Mouse (Mus musculus): ENCODE results near the gene Sox8. TPM values are rescaled to one million over a fixed set of nuclear protein-coding genes. Genes with fewer than 3 reads are reported as not detected.

Sox8 gene
- 10 to 100 TPM; 47.4 to 54.5 (median 52.1) TPM for total RNA-seq (2022)

DNA sequence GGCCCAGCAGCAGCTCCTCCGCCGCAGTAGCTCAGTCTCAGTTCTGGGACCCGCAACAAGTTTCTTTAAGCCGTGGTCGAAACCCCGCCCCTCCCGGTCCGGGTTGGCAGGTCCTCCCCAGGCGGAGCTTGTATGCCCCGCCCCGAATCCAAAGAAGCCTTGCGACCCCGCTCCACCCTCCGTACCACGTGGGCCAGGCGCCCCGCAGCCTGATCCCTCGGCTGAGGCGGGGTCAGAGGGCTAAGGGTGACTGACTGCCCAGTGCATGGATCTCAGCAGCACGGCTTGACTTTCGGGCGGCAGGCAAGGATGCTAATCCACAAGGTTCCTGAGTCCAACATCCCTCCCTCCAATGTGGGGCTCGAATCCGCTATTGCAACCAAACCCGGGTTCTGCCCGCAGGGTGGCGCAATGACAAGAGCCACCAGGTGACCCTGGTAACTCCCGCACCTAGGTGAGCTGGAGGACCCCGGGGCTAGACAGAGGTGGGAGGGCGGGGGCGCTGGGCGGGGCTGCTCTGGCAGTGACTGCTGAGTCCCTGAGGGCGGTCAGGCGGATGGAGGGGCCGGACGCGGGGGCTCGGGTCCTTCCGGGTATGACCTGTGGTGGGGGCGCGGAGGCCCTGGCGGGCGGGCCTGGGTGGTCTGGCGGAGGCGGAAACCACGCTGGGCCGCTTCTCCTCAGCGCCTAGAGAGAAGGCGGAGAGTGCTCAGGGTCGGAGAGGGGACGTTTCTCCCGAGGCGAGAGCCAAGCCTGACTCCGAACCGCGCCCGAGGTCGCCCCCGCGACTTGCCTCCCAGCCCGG is at the start of gene Sox8:
Gene Sox8 (minus strand): TSS at position 39 of the 805 bp plus-strand sequence.
- DNase-seq (ENCODE audit: low spot score in 2 of 2), result peak; percentile 92 to 93

- no peak for DNase-seq (ENCODE audit: low spot score in 2 of 2)
These were observed 48.1 kb upstream of the Sox8 start for GRCm38 (mm10) chr17:25618508-25619056.

DNA sequence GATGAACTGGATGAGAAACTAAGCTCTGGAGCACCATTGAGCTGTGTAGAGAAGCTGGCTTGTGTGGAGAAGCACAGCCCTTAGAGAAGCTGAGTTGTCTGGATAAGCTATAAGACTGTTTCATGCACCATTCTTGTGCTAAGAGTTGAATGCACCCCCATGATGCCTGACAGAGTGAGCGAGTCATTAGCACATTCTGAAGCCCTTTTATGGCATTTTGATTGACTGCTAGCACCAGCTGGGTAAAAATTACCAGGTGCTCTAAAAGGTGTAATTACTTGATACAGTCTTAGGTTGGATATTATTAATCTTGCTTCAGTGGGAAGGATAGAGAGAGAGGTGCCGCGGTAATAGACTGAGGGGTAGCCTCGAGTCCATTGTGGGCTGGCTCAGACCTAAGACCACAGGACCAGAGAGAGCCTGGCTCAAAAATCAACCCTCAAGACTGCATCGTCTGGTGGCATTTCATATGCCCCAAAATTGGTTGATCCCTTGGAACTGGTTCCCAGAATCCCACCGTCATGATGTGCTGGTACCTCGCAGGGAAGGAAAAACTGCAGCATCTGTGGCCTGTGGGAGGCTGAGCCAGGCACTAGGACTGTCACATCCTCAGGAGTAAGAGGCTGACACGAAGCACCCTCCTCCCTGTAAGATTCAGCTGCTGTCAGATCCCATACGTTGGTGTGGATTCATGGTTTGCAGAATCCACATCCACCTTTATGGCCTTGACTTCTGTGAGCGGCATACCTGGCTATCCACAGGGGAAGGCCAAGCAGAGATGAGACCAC is 44.4 kb upstream of the Sox8 start:
- no peak for DNase-seq (ENCODE audit: low spot score in 2 of 2)

DNA sequence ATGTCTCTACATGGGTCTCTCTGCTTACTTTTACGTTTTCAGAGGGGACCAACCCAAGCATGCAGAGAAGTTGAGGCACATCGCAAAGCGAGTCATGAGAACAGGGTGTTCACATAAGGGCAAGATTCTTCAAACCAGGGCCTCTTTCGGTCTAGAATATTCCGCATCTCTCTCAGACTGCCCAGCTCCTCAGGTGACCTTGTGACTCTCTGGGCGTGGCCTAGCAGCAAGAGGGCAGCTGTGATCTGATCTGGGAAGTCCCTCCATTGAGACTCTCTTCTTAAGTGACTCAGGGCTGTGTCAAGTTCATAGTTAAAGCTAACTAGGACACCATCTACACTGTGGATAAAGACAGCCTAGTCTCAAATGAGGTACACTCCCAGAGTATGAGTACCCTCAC is 42.8 kb upstream of the Sox8 start:
- no peak for DNase-seq (ENCODE audit: low spot score in 2 of 2)

GRCm38 (mm10) chr17:25612537-25612936 is 42.1 kb upstream of the Sox8 start:
- no peak for DNase-seq (ENCODE audit: low spot score in 2 of 2)

GRCm38 (mm10) chr17:25610151-25610550 is 39.7 kb upstream of the Sox8 start:
- DNase-seq (ENCODE audit: low spot score in 2 of 2), result no peak

GRCm38 (mm10) chr17:25609506-25609828 is 39.0 kb upstream of the Sox8 start:
- no peak for DNase-seq (ENCODE audit: low spot score in 2 of 2)

DNA sequence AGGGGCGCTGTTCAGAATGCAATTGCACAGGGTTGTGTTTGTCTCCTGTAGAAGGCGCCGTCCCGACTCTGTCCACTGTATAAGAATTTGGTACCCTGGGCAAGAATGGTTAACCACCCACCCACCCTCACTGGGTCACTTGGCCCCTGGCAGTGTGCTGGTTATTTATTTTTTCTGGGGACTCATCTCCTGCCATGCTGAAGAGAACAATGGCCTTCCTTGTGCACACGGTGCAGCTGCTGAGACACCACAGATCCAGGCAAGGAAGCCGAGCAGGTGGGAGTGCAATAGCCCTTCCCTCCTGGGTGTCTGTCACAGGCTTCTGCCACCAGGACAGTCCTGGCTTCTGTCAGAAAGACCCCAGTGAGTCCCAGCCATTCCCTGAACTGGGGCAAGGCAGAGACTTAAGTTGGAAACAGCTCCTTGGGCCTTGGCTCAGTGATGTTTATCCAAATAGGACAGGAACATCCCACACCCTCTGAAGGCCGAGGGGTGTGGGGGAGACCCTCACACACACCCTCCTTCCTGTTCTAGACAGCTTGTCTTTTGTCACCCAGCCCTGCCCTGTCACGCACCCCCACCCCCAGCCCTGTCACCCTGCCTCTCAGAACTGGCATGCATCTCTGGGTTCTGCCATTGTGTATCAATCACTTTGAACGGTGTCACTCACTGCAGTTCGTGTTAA is 38.5 kb upstream of the Sox8 start:
- DNase-seq (ENCODE audit: low spot score in 2 of 2), result no peak

- no peak for DNase-seq (ENCODE audit: low spot score in 2 of 2)
These were observed 37.8 kb upstream of the Sox8 start for GRCm38 (mm10) chr17:25608137-25608785.

GRCm38 (mm10) chr17:25604234-25604633 is 33.7 kb upstream of the Sox8 start:
- no peak for DNase-seq (ENCODE audit: low spot score in 2 of 2)

GRCm38 (mm10) chr17:25602366-25602765 is 31.9 kb upstream of the Sox8 start:
- no peak for DNase-seq (ENCODE audit: low spot score in 2 of 2)

DNA sequence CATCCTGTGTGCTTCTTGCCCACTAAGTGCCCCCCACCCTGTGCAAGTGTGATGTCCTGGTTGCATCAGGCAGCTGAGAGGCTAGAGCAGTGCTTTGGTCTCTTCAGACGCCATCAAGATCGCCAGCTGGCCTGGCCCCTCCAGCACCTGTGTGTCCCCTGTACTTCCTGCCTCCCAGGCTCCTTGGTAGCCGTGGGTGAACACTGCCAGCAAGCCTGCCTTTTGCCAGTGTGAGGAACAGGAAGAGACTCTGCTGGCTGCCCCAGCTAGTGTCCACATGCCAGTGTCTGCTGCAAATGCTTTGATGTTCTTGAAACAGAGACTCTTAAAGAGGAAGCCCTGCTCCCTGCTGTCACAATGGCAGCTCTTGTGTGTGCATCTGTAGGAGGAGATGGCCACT is 27.1 kb upstream of the Sox8 start:
- no peak for DNase-seq (ENCODE audit: low spot score in 2 of 2)

DNA sequence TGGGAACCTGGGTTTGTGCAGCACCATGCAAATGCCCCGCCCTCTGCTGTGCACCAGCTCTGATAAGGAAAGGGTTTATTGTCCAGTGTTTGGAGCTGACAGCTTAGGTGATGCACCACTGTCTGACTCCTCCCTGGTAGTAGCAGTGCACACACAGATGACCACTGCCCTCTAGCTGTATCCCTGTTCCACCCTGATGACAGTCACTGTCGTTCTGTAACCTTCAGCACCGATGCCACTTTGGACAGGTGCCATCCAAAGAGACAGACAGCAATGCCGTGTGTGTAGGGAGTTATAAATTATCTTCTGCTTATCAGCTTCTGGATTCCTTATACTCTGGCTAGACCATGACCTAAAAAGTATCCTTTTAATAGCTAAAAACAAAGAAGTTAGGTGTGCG is 25.0 kb upstream of the Sox8 start:
- DNase-seq (ENCODE audit: low spot score in 2 of 2), result no peak

GRCm38 (mm10) chr17:25593411-25594261 is 23.1 kb upstream of the Sox8 start:
- no peak for DNase-seq (ENCODE audit: low spot score in 2 of 2)

DNA sequence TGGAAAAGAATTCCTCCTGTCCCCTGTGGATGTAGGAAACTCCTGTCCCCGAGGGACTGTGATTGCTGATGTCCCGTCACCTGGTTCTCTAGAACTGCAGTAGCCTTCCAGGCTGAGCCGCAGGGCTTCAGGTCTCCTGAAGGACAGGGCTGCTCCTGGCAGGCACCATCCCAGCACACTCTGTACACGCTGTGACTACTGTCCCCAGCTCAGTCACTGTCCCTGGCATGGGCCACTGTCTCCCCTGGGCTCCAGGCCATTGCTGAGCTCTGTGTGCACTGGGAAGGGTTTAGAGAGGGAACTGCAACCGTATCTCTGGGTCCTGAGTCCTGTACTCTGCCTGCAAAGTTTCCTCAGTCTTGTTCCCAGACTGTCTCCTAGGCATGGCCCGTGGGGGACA is 21.9 kb upstream of the Sox8 start:
- DNase-seq (ENCODE audit: low spot score in 2 of 2), result no peak

- no peak for DNase-seq (ENCODE audit: low spot score in 2 of 2)
These were observed 20.5 kb upstream of the Sox8 start for GRCm38 (mm10) chr17:25590985-25591384.

- DNase-seq (ENCODE audit: low spot score in 2 of 2), result no peak
These were observed 19.6 kb upstream of the Sox8 start for GRCm38 (mm10) chr17:25590068-25590467.

DNA sequence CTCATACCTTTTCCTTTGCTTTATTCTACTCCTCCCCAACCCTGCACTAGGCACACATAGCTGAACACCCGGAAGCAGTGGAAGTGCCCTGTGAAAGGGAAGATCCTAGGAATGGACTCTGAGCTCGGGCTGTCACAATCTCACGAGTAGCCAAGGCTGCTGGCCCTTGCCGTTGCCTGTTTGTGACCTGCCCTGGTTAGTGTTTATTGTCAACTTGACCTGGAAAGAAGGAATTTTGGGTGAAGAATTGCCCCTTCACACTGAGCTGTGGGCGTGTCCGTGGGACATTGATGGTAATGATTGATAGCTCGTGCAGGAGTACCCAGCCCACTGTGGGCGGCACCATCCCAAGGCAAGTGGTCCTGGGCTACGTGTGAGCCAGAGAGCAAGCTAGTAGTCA is 14.2 kb upstream of the Sox8 start:
- no peak for DNase-seq (ENCODE audit: low spot score in 2 of 2)

DNA sequence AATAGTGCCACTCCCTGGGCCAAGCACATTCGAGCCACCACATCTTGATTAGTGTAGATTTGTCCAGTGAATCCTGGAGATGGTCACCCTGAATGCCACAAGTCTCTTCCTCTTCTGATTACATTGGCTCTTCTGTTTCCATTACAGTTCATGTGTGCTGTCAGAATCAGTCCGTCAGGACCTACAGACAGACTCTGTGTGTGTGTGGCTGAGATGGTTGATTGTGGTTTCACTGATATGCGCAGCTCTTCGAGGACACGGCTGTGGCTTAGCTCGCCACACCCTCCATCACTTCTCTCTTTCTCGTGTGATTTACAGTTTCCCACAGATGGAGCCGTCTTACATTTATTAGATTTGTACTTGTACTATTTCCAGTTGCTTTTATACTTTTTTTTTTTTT is 13.4 kb upstream of the Sox8 start:
- DNase-seq (ENCODE audit: low spot score in 2 of 2), result no peak

- DNase-seq (ENCODE audit: low spot score in 2 of 2), result no peak
These were observed 12.6 kb upstream of the Sox8 start for GRCm38 (mm10) chr17:25583099-25583498.

GRCm38 (mm10) chr17:25582076-25582475 is 11.6 kb upstream of the Sox8 start:
- DNase-seq (ENCODE audit: low spot score in 2 of 2), result no peak
